Mouse (Mus musculus): ENCODE data around the gene Lcn6.

DNA sequence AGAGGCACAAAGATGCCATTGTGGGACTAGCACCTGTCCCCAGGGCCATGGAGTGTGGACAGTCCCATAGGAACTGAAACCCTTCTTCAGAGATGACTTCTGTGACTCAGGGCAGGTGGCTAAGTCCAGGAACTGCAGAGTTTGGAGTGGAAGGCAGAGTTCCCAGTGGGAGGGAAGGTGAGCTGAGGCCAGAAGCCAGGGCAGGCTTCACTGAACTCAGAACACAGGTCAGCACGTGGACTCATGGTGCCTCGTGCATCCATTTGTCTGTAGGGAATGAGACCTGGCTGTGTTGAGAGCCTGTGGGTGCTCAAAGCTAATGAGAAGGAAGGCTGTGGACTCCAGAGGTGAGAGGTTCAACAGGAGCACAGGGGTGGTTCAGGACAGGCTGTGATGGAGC is 22.1 kb downstream of the Lcn6 start:
- TF ChIP-seq CTCF (IDR thresholded peaks at IDR 0.05; ENCODE audit: control insufficient read depth, insufficient read depth, low read length) (no peak), POLR2A (IDR thresholded peaks at IDR 0.05; ENCODE audit: borderline replicate concordance, control insufficient read depth, low read depth, low read length) (no peak)
